Mouse (Mus musculus) thymus, postnatal 25 days (tissue): ENCODE results near the gene AL607142.1.

ENCODE experiments used
- DNase-seq: peaks from one replicate; pipeline ENCODE4 v3.0.0; 2022

Gene AL607142.1

GRCm38 (mm10) chr4:120058157-120058556 lies 6.6 kb upstream of the AL607142.1 start:
- no peak for DNase-seq

GRCm38 (mm10) chr4:120058794-120059193 lies 6.0 kb upstream of the AL607142.1 start:
- DNase-seq, result no peak

DNA sequence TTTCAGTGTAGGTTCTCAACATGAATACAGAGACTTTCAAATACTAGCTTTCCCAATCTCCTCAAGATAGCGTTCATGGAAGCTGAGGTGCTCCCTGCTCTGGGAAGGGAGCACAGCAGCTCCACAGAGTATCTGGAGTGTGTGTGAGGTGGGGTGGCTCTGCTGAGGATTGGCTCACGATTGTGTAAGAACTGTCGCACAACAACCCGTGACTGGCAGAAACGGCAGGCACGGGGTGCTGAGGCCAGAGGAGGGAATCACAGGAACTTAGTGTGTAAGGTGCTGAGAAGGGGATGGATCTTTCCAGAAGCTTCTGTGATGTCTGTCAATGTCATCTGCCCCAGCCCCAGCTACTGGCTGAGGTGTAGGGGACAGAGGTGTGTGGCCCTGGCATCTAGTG lies 3.1 kb upstream of the AL607142.1 start:
- no peak for DNase-seq

GRCm38 (mm10) chr4:120062198-120062597 lies 2.6 kb upstream of the AL607142.1 start:
- DNase-seq, result no peak

- no peak for DNase-seq
These were observed 2.0 kb upstream of the AL607142.1 start for GRCm38 (mm10) chr4:120062754-120063153.

DNA sequence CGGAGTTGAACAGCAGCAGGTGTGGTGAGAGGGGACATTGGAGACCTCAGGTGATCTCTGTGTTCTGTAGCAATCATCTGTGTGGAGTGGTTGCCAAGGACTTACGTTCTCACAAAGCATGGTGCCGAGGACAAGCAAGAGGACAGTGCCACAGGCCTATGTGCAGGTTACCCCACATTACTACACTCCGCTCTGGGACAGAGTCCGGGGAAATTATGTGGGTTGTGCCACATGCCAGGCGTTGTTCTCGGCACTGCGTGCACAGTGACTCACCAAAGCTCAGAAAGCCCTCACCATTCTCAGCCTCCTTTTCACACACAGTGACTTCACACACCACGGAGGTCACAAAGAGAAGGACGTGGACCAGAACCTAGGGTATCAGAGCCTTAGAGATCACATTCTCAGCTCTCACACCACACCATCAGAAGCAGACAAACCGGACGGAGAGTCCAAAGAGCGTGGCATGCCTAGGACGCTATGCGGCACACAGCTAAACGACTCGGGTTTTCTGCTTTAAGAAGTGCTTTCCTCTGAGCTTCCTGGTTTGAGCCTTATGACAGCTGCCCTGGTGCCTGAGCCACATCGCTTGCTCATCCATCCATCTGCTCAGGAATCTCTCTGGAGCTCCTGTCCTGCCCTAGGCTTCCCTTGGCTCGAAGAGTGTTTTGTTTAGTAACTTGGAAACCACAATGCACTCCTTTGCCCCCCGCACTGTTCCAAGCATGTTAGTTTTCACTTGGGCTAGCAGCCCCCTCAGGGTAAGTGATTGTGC lies 1.3 kb upstream of the AL607142.1 start:
- DNase-seq, result no peak

GRCm38 (mm10) chr4:120066841-120067591 lies 2.2 kb downstream of the AL607142.1 start:
- no peak for DNase-seq

GRCm38 (mm10) chr4:120067592-120068235 lies 2.9 kb downstream of the AL607142.1 start:
- no peak for DNase-seq

DNA sequence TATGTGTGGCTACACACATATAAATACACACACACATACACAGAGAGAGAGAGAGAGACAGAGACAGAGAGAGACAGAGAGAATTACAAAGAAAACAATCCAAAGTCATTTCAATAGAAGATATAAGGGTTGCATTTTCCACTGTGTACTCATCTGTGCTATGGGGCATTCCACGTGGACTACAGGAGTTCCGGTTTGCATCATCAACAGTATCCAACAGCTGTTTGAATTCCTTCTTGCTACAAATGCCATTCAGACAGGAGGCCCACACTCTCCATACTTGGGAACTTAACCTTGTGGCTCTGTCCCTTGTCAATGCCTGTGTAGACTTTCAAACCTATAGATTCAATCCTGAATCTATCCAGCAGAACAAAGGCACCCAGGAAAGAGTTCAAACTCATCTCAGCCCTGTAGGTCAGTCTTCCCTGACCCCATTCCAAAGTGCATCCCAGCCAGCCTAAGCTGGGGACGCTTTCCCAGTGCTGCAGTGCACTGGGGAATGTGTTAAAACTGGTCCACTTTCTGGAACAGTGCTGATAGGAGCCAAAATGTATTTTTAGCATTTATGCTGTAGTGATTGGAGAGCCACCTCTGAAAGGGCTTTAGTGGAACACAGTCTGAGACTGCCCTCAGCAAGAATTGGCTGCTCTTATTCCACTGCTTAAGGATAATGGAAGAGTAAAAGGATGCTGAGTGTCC lies 4.2 kb downstream of the AL607142.1 start:
- no peak for DNase-seq

GRCm38 (mm10) chr4:120069582-120069980 lies 4.8 kb downstream of the AL607142.1 start:
- DNase-seq, result no peak

- DNase-seq, result no peak
These were observed 6.6 kb downstream of the AL607142.1 start for GRCm38 (mm10) chr4:120071411-120071810.

GRCm38 (mm10) chr4:120071842-120072507 lies 7.2 kb downstream of the AL607142.1 start:
- no peak for DNase-seq

GRCm38 (mm10) chr4:120074061-120074460 lies 9.3 kb downstream of the AL607142.1 start:
- DNase-seq, result no peak

DNA sequence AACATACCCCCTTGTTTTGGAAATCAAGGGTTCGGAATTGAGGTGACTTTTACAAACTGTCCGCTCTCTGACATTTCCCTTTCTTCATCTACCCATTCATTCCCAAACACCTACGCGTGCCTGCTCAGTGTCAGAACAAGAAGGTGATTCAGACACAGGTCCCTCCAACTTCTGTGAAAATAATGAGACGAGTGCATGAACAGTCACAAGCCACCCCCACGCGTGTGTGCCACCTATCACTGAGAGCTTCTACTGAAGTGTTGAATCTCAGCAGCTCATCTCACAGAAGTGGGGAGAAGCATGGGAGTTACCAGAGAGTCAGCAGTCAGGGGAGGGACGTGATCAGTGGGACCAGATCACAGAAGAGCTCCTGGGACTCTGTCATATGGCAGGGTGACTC lies 12.5 kb downstream of the AL607142.1 start:
- no peak for DNase-seq

- DNase-seq, result no peak
These were observed 17.7 kb downstream of the AL607142.1 start for GRCm38 (mm10) chr4:120082527-120082926.

DNA sequence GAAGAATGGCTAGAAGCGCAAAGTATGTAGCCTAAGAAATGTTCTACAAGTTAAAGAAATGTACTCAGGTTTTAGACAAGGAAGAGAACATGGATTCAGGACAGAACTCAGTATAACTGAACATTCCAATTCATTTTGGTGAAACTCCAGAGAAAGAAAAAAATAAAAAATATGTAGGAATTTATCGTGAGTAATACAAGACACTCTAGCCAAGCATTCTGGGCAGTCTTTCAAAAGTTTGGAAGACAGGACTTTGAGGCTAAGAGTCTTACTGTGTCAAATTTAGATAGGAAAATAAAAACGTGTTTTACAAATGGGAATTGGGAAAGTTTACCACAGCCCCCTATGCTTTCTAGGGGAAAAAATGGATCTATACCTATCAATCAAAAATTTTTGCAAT lies 18.9 kb downstream of the AL607142.1 start:
- no peak for DNase-seq

GRCm38 (mm10) chr4:120089536-120089935 lies 24.7 kb downstream of the AL607142.1 start:
- DNase-seq, result no peak

GRCm38 (mm10) chr4:120091997-120092783 lies 27.4 kb downstream of the AL607142.1 start:
- no peak for DNase-seq

GRCm38 (mm10) chr4:120096935-120097334 lies 32.1 kb downstream of the AL607142.1 start:
- no peak for DNase-seq

DNA sequence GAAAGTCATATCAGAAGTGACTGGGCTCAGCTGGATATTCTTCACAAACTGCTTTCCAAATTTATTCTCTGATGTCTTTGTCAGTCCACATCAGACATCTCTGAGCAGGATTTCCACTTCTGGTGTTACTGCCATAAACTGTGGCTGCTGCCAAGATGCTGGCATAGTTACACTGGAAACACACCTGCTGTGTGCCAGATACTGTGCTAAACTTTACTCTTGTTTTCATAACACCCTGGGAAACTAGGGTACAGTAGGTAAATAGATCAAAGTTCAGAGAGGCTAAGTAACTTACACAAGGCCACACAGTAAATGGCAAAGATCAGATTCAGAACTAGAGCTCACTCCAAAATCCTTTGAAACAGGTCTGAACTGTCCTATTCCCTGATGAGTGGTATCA lies 36.4 kb downstream of the AL607142.1 start:
- no peak for DNase-seq

DNA sequence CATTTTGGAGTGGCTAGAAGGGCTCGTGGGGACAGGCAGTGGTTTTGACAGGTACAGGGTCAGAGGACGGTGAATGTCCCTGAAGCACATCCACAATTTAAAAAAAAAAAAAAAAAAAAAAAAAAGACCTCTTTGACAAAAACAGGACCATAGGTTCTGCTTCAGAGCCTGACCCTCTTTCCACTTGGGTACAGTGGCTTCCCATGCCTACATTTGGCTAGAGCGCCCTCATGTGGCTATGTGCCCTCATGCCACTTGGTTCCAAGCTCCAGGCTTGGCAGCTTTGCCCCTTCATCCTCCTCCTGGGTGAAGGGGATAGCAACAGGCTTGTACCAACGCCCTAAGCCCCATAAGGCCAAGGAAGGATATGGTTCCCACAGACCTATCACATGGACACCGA lies 39.8 kb downstream of the AL607142.1 start:
- DNase-seq, result peak; percentile 75

DNA sequence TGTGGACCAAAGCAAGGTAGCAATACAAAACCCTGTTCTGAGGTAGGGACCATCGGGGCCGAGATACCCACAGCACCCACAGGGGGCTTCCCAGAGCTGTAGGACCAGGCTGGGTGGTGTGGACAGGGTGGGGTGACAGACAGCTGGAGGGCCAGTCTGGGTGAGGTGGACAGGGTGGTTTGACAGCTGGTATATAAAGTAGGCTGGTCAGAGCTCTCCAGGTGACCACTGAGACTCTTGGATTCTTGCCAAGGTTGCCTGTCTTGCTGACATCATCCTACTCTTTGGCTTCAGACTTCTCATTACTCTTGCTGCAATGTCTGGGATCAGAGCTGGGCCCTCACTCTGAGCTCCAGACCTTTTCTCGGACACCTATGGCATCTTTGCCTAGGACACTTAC lies 41.6 kb downstream of the AL607142.1 start:
- DNase-seq, result no peak
